Mouse (Mus musculus): ENCODE measurements around the gene Slc37a2. TPM values are rescaled to one million over a fixed set of nuclear protein-coding genes. Genes with fewer than 3 reads are reported as not detected.

Gene Slc37a2
- total RNA-seq (2023), result 10 to 100 TPM; 30.8 to 36.8 TPM

DNA sequence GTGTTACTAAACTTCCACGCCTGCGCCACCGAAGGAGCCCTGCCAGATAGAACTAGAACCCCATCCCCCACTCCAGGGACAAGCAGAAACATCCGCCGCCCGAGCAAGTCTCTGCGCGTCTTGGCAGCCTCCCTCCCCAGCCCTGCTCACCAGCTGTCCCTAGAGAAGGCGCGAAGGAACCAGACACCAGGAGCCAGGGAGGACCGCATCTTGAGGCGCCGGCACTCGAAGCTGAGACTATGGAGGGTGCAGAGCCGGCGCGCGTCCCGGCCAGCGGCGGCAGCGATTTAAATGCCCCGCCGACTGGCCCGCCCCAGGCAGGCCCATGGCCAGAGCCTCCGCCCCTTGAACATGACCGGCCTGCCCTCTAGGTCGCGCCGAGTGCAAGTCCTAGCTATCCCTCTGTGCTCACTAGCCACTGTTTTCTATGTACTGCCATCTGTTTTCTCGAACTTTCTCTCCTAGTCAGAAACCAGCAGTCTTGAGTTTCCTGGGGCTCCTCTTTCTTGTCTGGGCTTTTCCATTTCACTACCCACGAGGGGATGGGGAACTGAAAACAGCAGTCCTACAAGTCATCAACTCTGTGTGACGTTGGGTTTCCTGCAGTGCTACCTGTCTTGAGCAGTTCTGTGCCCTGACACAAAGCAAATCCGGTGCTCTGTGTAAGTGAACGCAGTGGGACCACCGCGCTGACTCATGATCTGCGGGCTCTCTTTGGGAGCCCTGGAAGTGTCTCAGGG is at the start of gene Slc37a2:
Gene Slc37a2 (minus strand): TSS at position 590 of the 740 bp plus-strand sequence.

DNA sequence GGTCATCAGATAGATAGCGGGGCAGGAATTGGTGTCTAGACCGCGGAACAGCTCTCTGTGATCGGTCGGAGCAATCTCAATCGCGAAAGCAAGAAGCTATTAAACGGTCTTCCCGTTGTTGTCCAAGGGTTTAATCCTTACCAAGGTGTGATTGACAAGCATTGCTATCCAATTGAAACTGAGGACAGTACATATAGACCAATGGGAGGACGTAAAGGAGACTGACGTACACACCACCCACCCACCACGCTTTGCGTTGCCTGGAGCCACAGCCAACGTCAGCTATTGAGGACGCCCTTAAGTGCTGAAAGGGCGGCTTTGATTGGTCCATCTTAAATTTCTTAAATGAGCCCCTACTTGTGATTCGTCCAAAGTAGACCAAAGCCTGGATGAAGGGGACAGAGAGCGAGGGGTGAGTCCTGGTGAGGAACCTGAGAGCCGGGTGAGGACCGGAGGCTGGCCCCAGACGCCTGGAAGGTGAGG is 47.6 kb downstream of the Slc37a2 start, which contains the start of gene Tmem218:
Gene Tmem218 (plus strand): TSS at position 295 of the 483 bp plus-strand sequence.

Other genes starting within 250 kb of the Slc37a2 start
- not detected for gene Pknox2, start 108.3 kb downstream of the Slc37a2 start, total RNA-seq (2023)
- 1 to 10 TPM; 1.4 to 1.7 TPM for gene Tmem218, start 47.5 kb downstream of the Slc37a2 start, total RNA-seq (2023)
- 10 to 100 TPM; 15.4 to 16.8 TPM for gene Ccdc15, start 92.7 kb upstream of the Slc37a2 start, total RNA-seq (2023)
- gene Hepacam, start 111.6 kb upstream of the Slc37a2 start, total RNA-seq (2023), result not detected
- not detected for gene Robo4, start 146.2 kb upstream of the Slc37a2 start, total RNA-seq (2023)
- gene Robo3, start 177.5 kb upstream of the Slc37a2 start, total RNA-seq (2023), result not detected
- 10 to 100 TPM; 31.0 to 41.6 TPM for gene Msantd2, start 233.6 kb upstream of the Slc37a2 start, total RNA-seq (2023)